Mouse (Mus musculus): ENCODE data around the gene Itgb1. TPM values are rescaled to one million over a fixed set of nuclear protein-coding genes. Genes with fewer than 3 reads are reported as not detected.

Gene Itgb1
- polyA plus RNA-seq, 1 experiment from 2014 or later, result 64.8 TPM

- no peak for ATAC-seq
- Histone ChIP-seq H3K4me1 (ENCODE audit: insufficient read depth) (no peaks in the 10 kb centered on the region), H3K4me3 (ENCODE audit: low read depth, low read length) (no peak overlapping the region), H3K36me3 (replicated peaks; ENCODE audit: insufficient read depth, low read length) (peaks cover 72% of the 10 kb centered on the region), H3K27me3 (ENCODE audit: insufficient read depth, low read length) (no peaks in the 10 kb centered on the region), H3K9ac (replicated peaks) (no peak overlapping the region), H3K27ac (ENCODE audit: low read depth) (no peak overlapping the region), H3K9me3 (ENCODE audit: low read length) (no peaks in the 10 kb centered on the region), H3K4me2 (ENCODE audit: low read depth, low read length) (no peak overlapping the region)
- no peak for DNase-seq
- TF ChIP-seq EP300 (IDR thresholded peaks at IDR 0.05; ENCODE audit: low read depth) (no peak), CTCF (IDR thresholded peaks at IDR 0.05; ENCODE audit: low read depth) (no peak)
These were observed 30.7 kb downstream of the Itgb1 start for GRCm38 (mm10) chr8:128716184-128716583.

GRCm38 (mm10) chr8:128724819-128725218, 39.4 kb downstream of the Itgb1 start:
- Histone ChIP-seq H3K9me3 (ENCODE audit: low read length) (no peaks in the 10 kb centered on the region), H3K4me3 (ENCODE audit: low read depth, low read length) (no peak overlapping the region), H3K27ac (ENCODE audit: low read depth) (no peak overlapping the region), H3K27me3 (ENCODE audit: insufficient read depth, low read length) (no peaks in the 10 kb centered on the region), H3K9ac (replicated peaks) (no peak overlapping the region), H3K4me1 (ENCODE audit: insufficient read depth) (no peaks in the 10 kb centered on the region), H3K36me3 (replicated peaks; ENCODE audit: insufficient read depth, low read length) (peaks cover 62% of the 10 kb centered on the region), H3K4me2 (ENCODE audit: low read depth, low read length) (no peak overlapping the region)
- ATAC-seq (no peak; the same call in 1 of the 2 replicates), DNase-seq (no peak)
- 41% methylated on average over 1 of the region's 1 CpGs for WGBS (ENCODE audit: insufficient replicate concordance)
- TF ChIP-seq CTCF (IDR thresholded peaks at IDR 0.05; ENCODE audit: low read depth) (peak; percentile 63), EP300 (IDR thresholded peaks at IDR 0.05; ENCODE audit: low read depth) (no peak)

DNA sequence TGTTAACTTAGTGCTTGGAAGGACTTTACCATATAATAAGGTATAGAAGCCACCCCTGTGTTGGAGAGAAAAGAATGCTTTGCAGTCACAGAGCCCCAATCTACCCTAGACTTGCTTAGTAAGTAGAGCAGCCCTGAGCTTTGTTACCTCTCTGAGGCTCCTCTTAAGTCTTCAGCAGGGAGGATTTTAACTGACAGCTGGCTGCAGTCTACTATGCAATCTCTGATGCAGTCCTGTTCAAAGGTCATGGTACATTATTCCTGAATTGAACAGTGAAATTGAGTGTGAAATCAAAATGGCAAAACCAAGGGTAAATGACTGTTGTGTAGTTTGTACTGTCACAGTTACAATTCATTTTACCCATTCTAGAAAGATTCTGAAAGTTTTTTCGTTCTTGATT, 41.8 kb downstream of the Itgb1 start:
- Histone ChIP-seq H3K4me2 (ENCODE audit: low read depth, low read length) (no peak overlapping the region), H3K4me1 (ENCODE audit: insufficient read depth) (no peaks in the 10 kb centered on the region), H3K27me3 (ENCODE audit: insufficient read depth, low read length) (no peaks in the 10 kb centered on the region), H3K4me3 (ENCODE audit: low read depth, low read length) (no peak overlapping the region), H3K27ac (ENCODE audit: low read depth) (no peak overlapping the region), H3K9ac (replicated peaks) (no peak overlapping the region), H3K36me3 (replicated peaks; ENCODE audit: insufficient read depth, low read length) (peaks cover 67% of the 10 kb centered on the region), H3K9me3 (ENCODE audit: low read length) (no peaks in the 10 kb centered on the region)
- TF ChIP-seq EP300 (IDR thresholded peaks at IDR 0.05; ENCODE audit: low read depth) (no peak), CTCF (IDR thresholded peaks at IDR 0.05; ENCODE audit: low read depth) (no peak)
- no peak for ATAC-seq
- DNase-seq, result no peak
- 92% methylated on average over 1 of the region's 1 CpGs for WGBS (ENCODE audit: insufficient replicate concordance)

- Histone ChIP-seq H3K9me3 (ENCODE audit: low read length) (no peaks in the 10 kb centered on the region), H3K4me2 (ENCODE audit: low read depth, low read length) (no peak overlapping the region), H3K4me1 (ENCODE audit: insufficient read depth) (no peaks in the 10 kb centered on the region), H3K9ac (replicated peaks) (no peak overlapping the region), H3K27me3 (ENCODE audit: insufficient read depth, low read length) (no peaks in the 10 kb centered on the region), H3K36me3 (replicated peaks; ENCODE audit: insufficient read depth, low read length) (peaks cover 58% of the 10 kb centered on the region), H3K4me3 (ENCODE audit: low read depth, low read length) (no peak overlapping the region), H3K27ac (ENCODE audit: low read depth) (no peak overlapping the region)
- DNase-seq (no peak), ATAC-seq (no peak)
- TF ChIP-seq CTCF (IDR thresholded peaks at IDR 0.05; ENCODE audit: low read depth) (no peak), EP300 (IDR thresholded peaks at IDR 0.05; ENCODE audit: low read depth) (no peak)
- 84% methylated on average over 2 of the region's 2 CpGs for WGBS (ENCODE audit: insufficient replicate concordance)
These were observed 46.8 kb downstream of the Itgb1 start for GRCm38 (mm10) chr8:128732254-128732653.

DNA sequence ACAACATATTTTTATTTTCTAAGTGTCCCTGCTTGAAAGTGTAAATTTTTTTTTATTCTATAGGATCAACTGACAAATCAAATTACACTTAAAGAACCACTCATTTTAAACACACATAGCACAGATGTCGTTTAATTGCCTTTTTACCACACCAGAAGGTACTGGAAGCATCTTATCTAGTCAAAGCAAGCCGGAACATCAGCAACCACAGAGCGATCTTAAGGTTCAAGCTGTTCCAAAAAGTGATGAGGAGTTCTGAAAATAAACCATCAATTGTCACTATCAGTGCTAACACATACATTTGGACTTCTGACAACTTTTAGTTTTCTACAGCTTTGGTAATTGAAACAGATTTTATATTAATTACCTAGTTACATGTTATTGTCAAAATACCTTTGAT, 48.7 kb downstream of the Itgb1 start:
- Histone ChIP-seq H3K36me3 (replicated peaks; ENCODE audit: insufficient read depth, low read length) (peaks cover 50% of the 10 kb centered on the region), H3K9ac (replicated peaks) (no peak overlapping the region), H3K27ac (ENCODE audit: low read depth) (no peak overlapping the region), H3K27me3 (ENCODE audit: insufficient read depth, low read length) (no peaks in the 10 kb centered on the region), H3K4me3 (ENCODE audit: low read depth, low read length) (no peak overlapping the region), H3K4me2 (ENCODE audit: low read depth, low read length) (no peak overlapping the region), H3K9me3 (ENCODE audit: low read length) (no peaks in the 10 kb centered on the region), H3K4me1 (ENCODE audit: insufficient read depth) (no peaks in the 10 kb centered on the region)
- ATAC-seq (no peak), DNase-seq (no peak)
- 59% methylated on average over 3 of the region's 3 CpGs for WGBS (ENCODE audit: insufficient replicate concordance)
- TF ChIP-seq CTCF (IDR thresholded peaks at IDR 0.05; ENCODE audit: low read depth), result no peak
- peak; percentile 71 for TF ChIP-seq EP300 (IDR thresholded peaks at IDR 0.05; ENCODE audit: low read depth)

DNA sequence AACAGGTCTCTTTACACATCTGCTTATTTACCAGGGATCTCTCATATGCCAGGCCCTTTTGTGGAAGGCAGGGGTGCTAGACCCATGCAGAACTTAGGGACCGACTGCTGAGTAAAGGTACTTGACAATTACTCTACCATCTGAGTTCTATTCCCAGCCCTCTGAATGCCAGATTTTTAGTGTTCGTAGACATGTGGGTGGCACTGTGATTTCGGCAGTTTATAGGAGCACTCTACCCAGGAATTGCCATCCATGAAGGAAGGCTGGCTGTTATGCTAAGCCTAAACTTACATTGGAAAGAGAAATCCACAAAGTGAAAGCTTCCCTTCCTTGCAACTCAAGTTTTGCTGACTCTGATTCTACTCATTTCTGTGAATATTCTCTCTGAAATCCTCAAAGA, 50.2 kb downstream of the Itgb1 start:
- Histone ChIP-seq H3K9me3 (ENCODE audit: low read length) (no peaks in the 10 kb centered on the region), H3K27me3 (ENCODE audit: insufficient read depth, low read length) (no peaks in the 10 kb centered on the region), H3K36me3 (replicated peaks; ENCODE audit: insufficient read depth, low read length) (peaks cover 44% of the 10 kb centered on the region), H3K4me3 (ENCODE audit: low read depth, low read length) (no peak overlapping the region), H3K27ac (ENCODE audit: low read depth) (no peak overlapping the region), H3K4me1 (ENCODE audit: insufficient read depth) (no peaks in the 10 kb centered on the region), H3K4me2 (ENCODE audit: low read depth, low read length) (no peak overlapping the region), H3K9ac (replicated peaks) (no peak overlapping the region)
- DNase-seq (no peak), ATAC-seq (no peak)
- no peak for TF ChIP-seq EP300 (IDR thresholded peaks at IDR 0.05; ENCODE audit: low read depth)
- TF ChIP-seq CTCF (IDR thresholded peaks at IDR 0.05; ENCODE audit: low read depth), result no peak
- WGBS (ENCODE audit: insufficient replicate concordance), result 92% methylated on average over 3 of the region's 3 CpGs

Other genes with a start within 250 kb of the Itgb1 start
- gene Gm3952, start 113.0 kb downstream of the Itgb1 start, polyA plus RNA-seq (2015; fragmentation: Nextera tagmentation; extraction: Ambion mirVana), result not detected in 2 replicates

All from liver, postnatal 0 days (tissue).